Mouse (Mus musculus) forebrain, embryonic 16.5 days (tissue): ENCODE measurements at regions not wholly inside any gene's neighbourhood (a gene's known extent, or its start where the extent isn't known, plus 50 kb on each side); places are given as distances from the start of the nearest gene placed in this dataset.

Experiments used
- ATAC-seq: fragments of 200-750 bp; cut with Nextera tagmentation; 2 replicates; pipeline ENCODE4 v1.8.0; 2017; ENCODE audit warnings: mild to moderate bottlenecking, moderate library complexity
- H3K27ac ChIP-seq: fragments of 300-500 bp; sonication (generic); 2 replicates; pipeline ENCODE4 v1.5.1; 2014; ENCODE audit warnings: low read length, control low read depth
- H3K27me3 ChIP-seq: fragments of 300-500 bp; sonication (generic); replicated peaks from 2 replicates; pipeline ENCODE4 v1.6.1; 2014; ENCODE audit warnings: low read length; ENCODE audit not compliant: control insufficient read depth, insufficient read depth
- H3K36me3 ChIP-seq: fragments of 300-500 bp; sonication (generic); 2 replicates; pipeline ENCODE4 v1.6.1; 2014; ENCODE audit not compliant: control insufficient read depth, insufficient read depth
- H3K4me1 ChIP-seq: fragments of 300-500 bp; sonication (generic); replicated peaks from 2 replicates; pipeline ENCODE4 v1.6.1; 2014; ENCODE audit warnings: low read length; ENCODE audit not compliant: control insufficient read depth, insufficient read depth
- H3K4me2 ChIP-seq: fragments of 300-500 bp; sonication (generic); 2 replicates; pipeline ENCODE4 v1.6.1; 2014; ENCODE audit warnings: mild to moderate bottlenecking, low read length, control low read depth
- H3K4me3 ChIP-seq: fragments of 300-500 bp; sonication (generic); replicated peaks from 2 replicates; pipeline ENCODE4 v1.5.1; 2014; ENCODE audit warnings: mild to moderate bottlenecking, low read length, control low read depth
- H3K9ac ChIP-seq: fragments of 300-500 bp; sonication (generic); replicated peaks from 2 replicates; pipeline ENCODE4 v1.6.1; 2014; ENCODE audit warnings: low read depth, low read length, control low read depth
- H3K9me3 ChIP-seq: fragments of 300-500 bp; sonication (generic); 2 replicates; pipeline ENCODE4 v1.6.1; 2016; ENCODE audit warnings: low read length; ENCODE audit not compliant: control insufficient read depth
- WGBS: fragments of 180-500 bp; shearing (Covaris S2); extraction: QIAGEN DNeasy Blood & Tissue Kit; methylation state at CpG from one replicate; pipeline ENCODE4 v1.1.7; 2014; 5-methylcytosine and 5-hydroxymethylcytosine counted together

DNA sequence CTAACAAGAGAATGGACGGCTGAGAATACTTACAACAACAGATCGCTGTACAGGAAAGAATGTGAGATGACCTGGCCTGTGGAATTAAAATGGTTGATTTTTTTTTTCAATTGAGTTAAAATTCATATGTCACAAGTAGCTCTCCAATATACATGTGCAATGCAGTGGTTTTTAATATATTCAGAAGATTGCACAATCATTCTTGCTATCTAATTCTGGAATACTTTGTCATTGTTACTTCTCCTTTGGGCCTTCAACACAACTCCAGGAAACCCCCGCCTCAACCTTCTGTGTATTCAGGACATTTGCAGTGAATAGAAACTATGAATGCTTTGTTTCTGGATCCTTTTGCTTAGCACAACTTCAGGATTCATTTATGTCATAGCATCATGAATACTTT, 152.5 kb upstream of the Med13l start:
- H3K4me1 ChIP-seq, result peaks cover 9% of the 10 kb centered on the region; the same call in 1 of the 2 replicates
- H3K4me2 ChIP-seq, result no peak overlapping the region
- no peak overlapping the region for H3K4me3 ChIP-seq
- H3K9ac ChIP-seq, result no peak overlapping the region
- H3K36me3 ChIP-seq, result no peaks in the 10 kb centered on the region
- peaks cover 3% of the 10 kb centered on the region; the same call in 1 of the 2 replicates for H3K9me3 ChIP-seq
- 63% methylated on average over 3 of the region's 3 CpGs for WGBS
- ATAC-seq, result no peak
- no peaks in the 10 kb centered on the region for H3K27me3 ChIP-seq
- no peak overlapping the region for H3K27ac ChIP-seq

- Histone ChIP-seq H3K4me1 (peaks cover 13% of the 10 kb centered on the region), H3K27ac (no peak overlapping the region), H3K27me3 (no peaks in the 10 kb centered on the region), H3K4me2 (no peak overlapping the region), H3K9ac (no peak overlapping the region), H3K9me3 (peaks cover 3% of the 10 kb centered on the region; the same call in 1 of the 2 replicates), H3K36me3 (no peaks in the 10 kb centered on the region), H3K4me3 (no peak overlapping the region)
- ATAC-seq, result no peak
- WGBS, result 88% methylated on average over 8 of the region's 8 CpGs
Observed at GRCm38 (mm10) chr5:118408826-118409225, 151.7 kb upstream of the Med13l start.

DNA sequence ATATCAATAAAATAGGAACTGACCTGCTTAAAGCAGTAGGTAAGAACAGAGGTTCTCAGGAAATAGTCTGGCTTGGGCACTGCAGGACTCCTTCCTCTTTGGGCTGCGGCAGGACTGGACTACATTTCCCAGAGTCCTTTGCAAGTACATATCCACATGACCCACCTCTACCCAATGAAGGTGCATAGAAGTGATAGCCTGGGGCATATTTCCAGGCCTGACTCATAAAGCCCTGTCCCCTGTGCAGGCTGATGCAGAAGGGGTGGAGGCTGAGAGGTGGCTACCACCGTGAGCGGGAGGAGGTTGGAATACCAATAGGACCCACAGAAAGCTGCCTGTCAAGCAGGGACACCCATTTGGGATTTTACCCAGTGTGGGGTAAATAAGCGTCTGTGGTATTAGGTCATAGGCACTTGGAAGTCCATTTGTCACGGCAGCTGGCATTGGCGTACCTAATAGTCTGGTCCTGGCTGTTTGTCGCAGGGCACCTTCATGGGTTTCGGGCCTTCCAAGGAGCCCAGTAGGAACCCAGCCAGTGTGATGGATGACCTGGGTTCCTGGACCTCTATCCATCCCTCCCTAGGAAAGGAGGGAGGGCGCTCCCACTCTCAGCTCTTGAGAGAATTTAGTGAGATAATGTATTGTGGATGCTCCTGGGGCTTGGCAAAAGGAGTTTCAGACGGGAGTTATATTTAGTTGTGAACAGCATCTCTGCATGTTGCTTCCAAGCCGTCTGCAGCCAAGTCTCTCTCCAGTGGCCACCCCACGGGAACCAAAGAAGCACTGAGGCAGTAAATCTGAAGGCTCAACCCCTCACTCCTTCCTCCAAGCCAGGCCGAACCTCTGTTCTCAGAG, 146.8 kb upstream of the Med13l start:
- no peaks in the 10 kb centered on the region for H3K36me3 ChIP-seq
- peaks cover 16% of the 10 kb centered on the region for H3K4me1 ChIP-seq
- no peaks in the 10 kb centered on the region for H3K9me3 ChIP-seq
- no peak overlapping the region for H3K4me3 ChIP-seq
- no peak overlapping the region; the same call in 1 of the 2 replicates for H3K9ac ChIP-seq
- H3K4me2 ChIP-seq, result no peak overlapping the region
- H3K27me3 ChIP-seq, result no peaks in the 10 kb centered on the region
- ATAC-seq, result peak; percentile 95
- WGBS, result 54% methylated on average over 13 of the region's 13 CpGs
- H3K27ac ChIP-seq, result peak overlapping the region; percentile 2; the same call in 1 of the 2 replicates

DNA sequence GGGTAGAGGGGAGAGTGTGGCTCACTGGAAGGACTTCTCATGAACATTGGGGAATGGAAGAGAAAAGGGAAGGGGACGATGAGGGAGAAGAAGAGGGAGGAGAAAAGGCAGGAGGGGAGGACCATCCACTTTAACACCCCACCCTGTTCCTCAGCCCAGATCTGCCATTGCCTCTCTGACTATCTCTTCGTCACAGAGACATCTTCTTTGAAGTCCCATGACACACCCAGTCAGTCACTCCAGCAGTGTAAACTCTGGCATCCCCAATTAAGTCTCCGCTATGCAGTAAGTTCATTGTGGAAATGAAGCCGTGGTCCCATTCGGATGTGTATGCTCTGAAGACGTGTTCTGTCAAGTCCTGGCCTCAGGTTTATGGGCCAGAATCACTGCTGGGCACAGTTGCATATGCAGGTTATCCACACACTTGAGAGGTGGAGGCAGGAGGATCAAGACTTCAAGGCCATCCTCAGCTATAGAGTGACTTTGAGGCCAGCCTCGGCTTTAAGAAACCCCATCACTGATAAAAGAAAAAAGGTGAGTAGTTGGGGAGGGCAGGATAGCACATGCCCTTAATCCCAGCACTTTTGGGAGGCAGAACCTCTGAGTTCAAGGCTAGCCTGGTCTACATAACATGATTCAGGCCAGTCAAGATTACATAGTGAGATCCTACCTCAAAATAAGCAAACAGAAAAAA, 141.0 kb upstream of the Med13l start:
- 84% methylated on average over 7 of the region's 7 CpGs for WGBS
- Histone ChIP-seq H3K4me1 (peaks cover 14% of the 10 kb centered on the region), H3K9me3 (no peaks in the 10 kb centered on the region), H3K4me3 (no peak overlapping the region), H3K27me3 (no peaks in the 10 kb centered on the region), H3K4me2 (no peak overlapping the region), H3K27ac (no peak overlapping the region), H3K9ac (no peak overlapping the region), H3K36me3 (no peaks in the 10 kb centered on the region)
- ATAC-seq, result no peak

- no peaks in the 10 kb centered on the region for H3K36me3 ChIP-seq
- 30% methylated on average over 30 of the region's 32 CpGs for WGBS
- H3K9ac ChIP-seq, result peak overlapping the region; percentile 64
- peak overlapping the region; percentile 63 for H3K4me2 ChIP-seq
- peak; percentile 94 for ATAC-seq
- H3K27me3 ChIP-seq, result no peaks in the 10 kb centered on the region
- peak overlapping the region; percentile 34 for H3K4me3 ChIP-seq
- H3K27ac ChIP-seq, result peak overlapping the region; percentile 85
- no peaks in the 10 kb centered on the region for H3K9me3 ChIP-seq
- peaks cover 21% of the 10 kb centered on the region for H3K4me1 ChIP-seq
Observed at GRCm38 (mm10) chr5:118421884-118422821, 138.3 kb upstream of the Med13l start.

DNA sequence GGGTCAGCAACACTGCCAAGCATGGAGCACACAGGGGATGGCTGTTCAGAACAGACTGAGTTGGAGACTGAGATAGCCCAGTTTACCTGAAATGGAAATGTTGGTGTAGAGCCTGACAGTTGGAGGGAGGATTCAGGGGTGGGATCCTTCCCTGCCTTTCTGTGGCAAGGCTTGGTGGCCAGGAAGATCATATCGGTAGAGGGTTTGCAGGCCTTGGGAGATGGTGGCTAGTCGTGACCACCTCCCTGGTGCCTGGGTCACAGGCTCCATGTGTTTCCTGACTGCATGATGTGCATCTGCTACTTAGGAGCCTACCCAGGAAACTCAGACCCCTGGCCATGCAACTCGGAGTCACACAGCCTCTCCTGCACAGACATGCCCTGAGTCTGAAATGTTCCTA, 136.3 kb upstream of the Med13l start:
- H3K27ac ChIP-seq, result no peak overlapping the region; the same call in 1 of the 2 replicates
- H3K4me1 ChIP-seq, result peaks cover 21% of the 10 kb centered on the region
- WGBS, result 87% methylated on average over 3 of the region's 3 CpGs
- ATAC-seq, result no peak
- no peak overlapping the region for H3K9ac ChIP-seq
- no peaks in the 10 kb centered on the region for H3K27me3 ChIP-seq
- H3K4me2 ChIP-seq, result no peak overlapping the region
- no peaks in the 10 kb centered on the region for H3K36me3 ChIP-seq
- no peaks in the 10 kb centered on the region for H3K9me3 ChIP-seq
- H3K4me3 ChIP-seq, result no peak overlapping the region

DNA sequence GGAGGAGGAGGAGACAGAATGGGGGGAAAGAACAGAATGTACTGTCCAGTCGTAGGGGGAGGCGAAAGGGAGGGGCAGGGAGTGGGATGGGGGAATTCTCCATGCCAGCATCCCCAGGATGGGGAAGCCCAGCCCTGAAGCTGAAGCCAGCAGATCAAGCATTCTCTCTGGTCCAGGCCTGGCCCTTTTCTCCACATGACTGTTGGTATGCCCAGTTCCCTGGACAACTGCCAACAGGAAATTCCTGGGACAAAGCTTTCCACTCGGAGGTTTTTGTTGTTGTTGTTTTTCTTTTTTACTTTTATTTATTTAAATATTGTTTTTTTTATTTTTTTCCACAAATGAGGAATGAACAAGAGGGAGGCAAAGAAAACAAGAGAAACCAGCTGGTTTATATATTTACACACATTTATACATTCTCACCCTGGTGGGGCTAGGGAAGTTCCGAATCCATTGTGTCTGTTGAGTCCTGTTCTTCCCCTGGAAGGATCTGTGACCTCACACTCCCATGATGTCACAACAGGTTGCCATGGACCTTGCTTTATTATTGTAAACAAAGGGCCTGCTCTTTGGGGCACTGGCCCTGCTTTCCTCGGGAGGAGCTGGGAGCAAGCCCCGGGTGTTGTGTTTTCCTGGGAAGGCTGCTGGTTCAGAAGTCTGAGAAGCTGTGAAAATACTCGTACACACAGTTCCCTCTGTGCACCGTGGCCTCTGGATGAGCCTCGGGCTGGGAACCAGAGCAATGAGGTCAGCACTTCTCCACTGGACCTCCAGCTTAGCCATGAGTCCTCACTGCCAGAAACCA, 135.5 kb upstream of the Med13l start:
- 23% methylated on average over 9 of the region's 9 CpGs for WGBS
- Histone ChIP-seq H3K4me2 (no peak overlapping the region), H3K9me3 (no peaks in the 10 kb centered on the region), H3K27me3 (no peaks in the 10 kb centered on the region), H3K4me3 (no peak overlapping the region), H3K36me3 (no peaks in the 10 kb centered on the region), H3K4me1 (peaks cover 21% of the 10 kb centered on the region), H3K27ac (peak overlapping the region; percentile 33), H3K9ac (no peak overlapping the region)
- ATAC-seq, result no peak

DNA sequence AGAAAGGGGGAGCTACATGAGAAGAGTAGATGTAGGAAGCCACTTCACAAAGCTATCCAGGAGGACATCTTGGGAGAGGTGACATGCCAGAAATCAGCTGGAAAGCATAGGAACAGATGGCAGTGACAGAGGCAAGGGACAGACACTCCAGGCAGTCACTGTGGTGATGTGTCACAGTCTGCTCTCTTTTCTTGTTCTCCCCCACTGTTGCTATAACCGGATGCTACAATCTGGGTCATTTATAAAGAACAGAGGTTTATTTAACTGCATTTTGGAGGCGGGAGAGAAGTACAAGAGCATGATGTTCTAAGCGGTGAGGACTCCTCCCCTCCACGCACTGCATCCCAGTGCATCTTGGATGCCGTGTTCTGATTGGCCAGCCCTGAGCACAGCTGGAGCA, 133.8 kb upstream of the Med13l start:
- H3K4me2 ChIP-seq, result no peak overlapping the region
- no peak for ATAC-seq
- no peaks in the 10 kb centered on the region for H3K27me3 ChIP-seq
- no peak overlapping the region for H3K9ac ChIP-seq
- no peaks in the 10 kb centered on the region for H3K9me3 ChIP-seq
- H3K4me1 ChIP-seq, result peaks cover 18% of the 10 kb centered on the region
- H3K27ac ChIP-seq, result no peak overlapping the region
- 63% methylated on average over 5 of the region's 5 CpGs for WGBS
- H3K4me3 ChIP-seq, result no peak overlapping the region
- no peaks in the 10 kb centered on the region for H3K36me3 ChIP-seq
